Mouse (Mus musculus) frontal cortex, postnatal 25 days (tissue): ENCODE data around the gene Slc6a21.
"Not testable (repeated sequence)": the region's sequence is repeated elsewhere in the genome, so short reads cannot be mapped to it uniquely, and the experiment has no call there.

ENCODE experiments used
- DNase-seq, 2 experiments: peaks; one replicate each; pipeline ENCODE4 v3.0.0; 2022; ENCODE audit warnings: low spot score in 2 of 2

The Slc6a21 gene

GRCm38 (mm10) chr7:45255822-45256221 is 21.5 kb upstream of the Slc6a21 start:
- DNase-seq = not testable (repeated sequence)

- peak in 1 of 2 experiments; percentile 22 for DNase-seq
These were observed 20.1 kb upstream of the Slc6a21 start for GRCm38 (mm10) chr7:45257063-45257840.

GRCm38 (mm10) chr7:45259281-45259680 is 18.0 kb upstream of the Slc6a21 start:
- no peak for DNase-seq

- DNase-seq = no peak
These were observed 15.0 kb upstream of the Slc6a21 start for GRCm38 (mm10) chr7:45262266-45262665.

- DNase-seq = no peak
These were observed 14.2 kb upstream of the Slc6a21 start for GRCm38 (mm10) chr7:45263006-45263607.

- DNase-seq = no peak
These were observed 13.0 kb upstream of the Slc6a21 start for GRCm38 (mm10) chr7:45264348-45264747.

- DNase-seq = no peak
These were observed 11.8 kb upstream of the Slc6a21 start for GRCm38 (mm10) chr7:45265518-45265917.

GRCm38 (mm10) chr7:45272786-45273412 is 4.4 kb upstream of the Slc6a21 start:
- DNase-seq = no peak

GRCm38 (mm10) chr7:45273672-45274071 is 3.6 kb upstream of the Slc6a21 start:
- no peak for DNase-seq

- DNase-seq = no peak
These were observed 9.2 kb downstream of the Slc6a21 start for GRCm38 (mm10) chr7:45286486-45286885.

GRCm38 (mm10) chr7:45296626-45297025 is 19.3 kb downstream of the Slc6a21 start:
- no peak for DNase-seq

GRCm38 (mm10) chr7:45297563-45297962 is 20.2 kb downstream of the Slc6a21 start:
- DNase-seq = no peak

- peak; percentile 52 to 63 for DNase-seq
These were observed 22.4 kb downstream of the Slc6a21 start for GRCm38 (mm10) chr7:45299752-45300151.

- peak; percentile 57 to 60 for DNase-seq
These were observed 23.0 kb downstream of the Slc6a21 start for GRCm38 (mm10) chr7:45300270-45300669.

GRCm38 (mm10) chr7:45302626-45303025 is 25.3 kb downstream of the Slc6a21 start:
- DNase-seq = no peak

- no peak for DNase-seq
These were observed 27.6 kb downstream of the Slc6a21 start for GRCm38 (mm10) chr7:45304869-45305268.

- peak; percentile 44 to 57 for DNase-seq
These were observed 28.0 kb downstream of the Slc6a21 start for GRCm38 (mm10) chr7:45305275-45305674.

- DNase-seq = no peak
These were observed 31.4 kb downstream of the Slc6a21 start for GRCm38 (mm10) chr7:45308551-45309240.

GRCm38 (mm10) chr7:45309455-45309854 is 32.1 kb downstream of the Slc6a21 start:
- DNase-seq = peak in 1 of 2 experiments; percentile 47

- no peak for DNase-seq
These were observed 34.7 kb downstream of the Slc6a21 start for GRCm38 (mm10) chr7:45312023-45312422.

- DNase-seq = no peak
These were observed 35.6 kb downstream of the Slc6a21 start for GRCm38 (mm10) chr7:45312686-45313453.
